Comparison of ENCODE assay signal across 10 mouse cellular contexts in the genomic region with DNA sequence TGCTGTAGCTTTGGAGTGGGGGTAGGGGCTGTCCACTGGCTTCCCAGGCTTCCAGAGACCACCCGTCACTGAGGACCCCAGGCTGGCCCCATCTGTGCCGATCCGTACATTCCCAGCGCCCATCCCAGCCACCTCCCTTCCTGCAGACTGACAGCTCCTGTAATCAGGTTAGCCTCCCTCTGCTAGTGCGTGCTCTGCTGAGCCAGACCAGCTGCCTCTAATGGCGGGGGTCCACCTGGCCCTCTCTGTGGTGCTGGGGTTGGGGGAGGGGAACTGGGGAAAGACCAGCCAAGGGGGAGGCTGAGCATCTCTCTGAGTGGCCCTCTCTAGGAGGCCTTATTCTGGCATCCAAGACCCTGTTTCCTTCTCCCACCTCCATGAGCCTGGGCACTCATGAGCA. TPM values are rescaled to one million over a fixed set of nuclear protein-coding genes. Genes with fewer than 3 reads are reported as not detected.
DNase-seq lines count a peak whose midpoint lies in the region; ATAC-seq lines count a peak whose summit lies in the region.
"Had no signal": no experiment of that assay in that cellular context is flagged by ENCODE, and none has a peak within 500 bp of the region (broad histone marks: within the 10 kb centered on the region; RNA-seq: fewer than 3 reads in every experiment).

No protein-coding gene starts in this region.

- H3K9me3 ChIP-seq in heart, embryonic 15.5 days (replicated peaks), result no peaks in the 10 kb centered on the region
- H3K9me3 ChIP-seq in embryonic facial prominence, embryonic 13.5 days, result no peaks in the 10 kb centered on the region
- H3K9me3 ChIP-seq in hindbrain, embryonic 13.5 days, result no peaks in the 10 kb centered on the region
- H3K9me3 ChIP-seq in neural tube, embryonic 12.5 days, result no peaks in the 10 kb centered on the region

- H3K4me3 ChIP-seq in heart, embryonic 15.5 days, result no peak overlapping the region
- no peak overlapping the region for H3K4me3 ChIP-seq in embryonic facial prominence, embryonic 13.5 days
- no peak overlapping the region for H3K4me3 ChIP-seq in hindbrain, embryonic 13.5 days
- H3K4me3 ChIP-seq in neural tube, embryonic 12.5 days, result no peak overlapping the region

- H3K9ac ChIP-seq in heart, embryonic 15.5 days, result peak overlapping the region; percentile 15; the same call in 1 of the 2 replicates
- H3K9ac ChIP-seq in embryonic facial prominence, embryonic 13.5 days, result peak overlapping the region; percentile 40; the same call in 1 of the 2 replicates
- peak overlapping the region; percentile 9 for H3K9ac ChIP-seq in hindbrain, embryonic 13.5 days
- H3K9ac ChIP-seq in neural tube, embryonic 12.5 days, result peak overlapping the region; percentile 40; the same call in 1 of the 2 replicates

- 33% methylated on average over 6 of the region's 6 CpGs for WGBS in heart, embryonic 15.5 days
- WGBS in embryonic facial prominence, embryonic 13.5 days, result 27% methylated on average over 6 of the region's 6 CpGs
- 23% methylated on average over 6 of the region's 6 CpGs for whole genome bisulfite sequencing in hindbrain, embryonic 13.5 days
- 22% methylated on average over 6 of the region's 6 CpGs for WGBS in neural tube, embryonic 12.5 days

- ATAC-seq in heart, embryonic 15.5 days (replicated peaks; ENCODE audit: insufficient number of reproducible peaks, insufficient read depth, low FRiP score, low read depth), result no peak
- no peak for ATAC-seq in embryonic facial prominence, embryonic 13.5 days (ENCODE audit: insufficient number of reproducible peaks, insufficient read depth, low FRiP score, low TSS enrichment, low read depth)
- ATAC-seq in hindbrain, embryonic 13.5 days (ENCODE audit: low FRiP score), result 0 out of 2 replicates have a peak, but pooled peaks have one; percentile 9
- ATAC-seq in neural tube, embryonic 12.5 days (ENCODE audit: low FRiP score, low read depth), result no peak; the same call in 1 of the 2 replicates

- DNase-seq in heart, postnatal 14 days, result no peak
- no peak for DNase-seq in layer of hippocampus, postnatal 25 days (ENCODE audit: extremely low spot score in 1 of 2, low spot score in 1 of 2)
- no peak for DNase-seq in embryo, embryonic 10 days (ENCODE audit: low spot score)
- no peak for DNase-seq in kidney, adult 9 months
- DNase-seq: adrenal gland, postnatal 14 days; kidney, adult 18-20 months had no signal

- intact Hi-C loops in heart, postnatal 14 days (cut with DNase I), result no loop called here

- H3K27ac ChIP-seq in heart, embryonic 15.5 days, result peak overlapping the region; percentile 73
- peak overlapping the region; percentile 48; the same call in 1 of the 2 replicates for H3K27ac ChIP-seq in embryonic facial prominence, embryonic 13.5 days
- H3K27ac ChIP-seq in hindbrain, embryonic 13.5 days, result peak overlapping the region; percentile 82
- H3K27ac ChIP-seq in neural tube, embryonic 12.5 days, result peak overlapping the region; percentile 20; the same call in 1 of the 2 replicates

- H3K27me3 ChIP-seq in heart, embryonic 15.5 days, result no peaks in the 10 kb centered on the region
- H3K27me3 ChIP-seq in embryonic facial prominence, embryonic 13.5 days, result no peaks in the 10 kb centered on the region
- H3K27me3 ChIP-seq in hindbrain, embryonic 13.5 days, result no peaks in the 10 kb centered on the region
- no peaks in the 10 kb centered on the region for H3K27me3 ChIP-seq in neural tube, embryonic 12.5 days (replicated peaks)

- 0 out of 2 replicates have a peak overlapping the region, but pooled peaks have one; percentile 9 for H3K4me2 ChIP-seq in heart, embryonic 15.5 days
- no peak overlapping the region for H3K4me2 ChIP-seq in embryonic facial prominence, embryonic 13.5 days
- no peak overlapping the region for H3K4me2 ChIP-seq in hindbrain, embryonic 13.5 days
- no peak overlapping the region; the same call in 1 of the 2 replicates for H3K4me2 ChIP-seq in neural tube, embryonic 12.5 days (replicated peaks)

- peaks cover 99% of the 10 kb centered on the region for H3K4me1 ChIP-seq in heart, embryonic 15.5 days (replicated peaks)
- peaks cover 84% of the 10 kb centered on the region for H3K4me1 ChIP-seq in embryonic facial prominence, embryonic 13.5 days
- peaks cover 97% of the 10 kb centered on the region for H3K4me1 ChIP-seq in hindbrain, embryonic 13.5 days (replicated peaks)
- peaks cover 90% of the 10 kb centered on the region for H3K4me1 ChIP-seq in neural tube, embryonic 12.5 days

- no peaks in the 10 kb centered on the region for H3K36me3 ChIP-seq in heart, embryonic 15.5 days
- H3K36me3 ChIP-seq in embryonic facial prominence, embryonic 13.5 days, result peaks cover 31% of the 10 kb centered on the region
- H3K36me3 ChIP-seq in hindbrain, embryonic 13.5 days, result peaks cover 23% of the 10 kb centered on the region
- H3K36me3 ChIP-seq in neural tube, embryonic 12.5 days, result peaks cover 10% of the 10 kb centered on the region

RNA-seq across cellular contexts. Expression of gene Zmiz1, which starts 53.8 kb away (rescaled TPM):
- 22.1 and 26.2 TPM in 2 replicates for polyA plus RNA-seq in heart, embryonic 15.5 days (2015; fragmentation: Nextera tagmentation; extraction: Ambion mirVana)
- total RNA-seq in heart, postnatal 14 days (2021), result 10 to 100 TPM; 53.9 to 59.4 TPM
- polyA plus RNA-seq in embryonic facial prominence, embryonic 13.5 days (2015; fragmentation: Nextera tagmentation; extraction: Ambion mirVana), result 44.3 and 52.9 TPM in 2 replicates
- 58.5 and 65.3 TPM in 2 replicates for polyA plus RNA-seq in hindbrain, embryonic 13.5 days (2015; fragmentation: Nextera tagmentation; extraction: Ambion mirVana)
- polyA plus RNA-seq in neural tube, embryonic 12.5 days (2016; fragmentation: Nextera tagmentation; extraction: Ambion mirVana), result 62.2 and 63.4 TPM in 2 replicates
- 100 to 1,000 TPM in 1 of 2 experiments, 10 to 100 TPM in 1; 82.5 to 105 TPM for total RNA-seq in layer of hippocampus, postnatal 25 days (2021)

Comparison
In these comparisons a context has a peak if more than half of its experiments do, and no peak if none do; other contexts are left out.
1. H3K27ac ChIP-seq: peak in every context shown above with its lines; median percentile 82 in hindbrain, embryonic 13.5 days; 73 in heart, embryonic 15.5 days; 48 in embryonic facial prominence, embryonic 13.5 days; 20 in neural tube, embryonic 12.5 days.